Mouse (Mus musculus) limb, embryonic 11.5 days (tissue): ENCODE data around the gene Pard3. TPM values are rescaled to one million over a fixed set of nuclear protein-coding genes. Genes with fewer than 3 reads are reported as not detected.

Experiments used
- ATAC-seq: fragments of 200-750 bp; cut with Nextera tagmentation; 2 replicates; pipeline ENCODE4 v1.8.0; 2017; ENCODE audit warnings: low read depth; ENCODE audit not compliant: insufficient number of reproducible peaks, low FRiP score, low TSS enrichment
- DNase-seq: peaks from one replicate; pipeline ENCODE4 v3.0.0-alpha.2; 2015; ENCODE audit warnings: low spot score
- H3K27ac ChIP-seq: fragments of 300-500 bp; sonication (generic); replicated peaks from 2 replicates; pipeline ENCODE4 v1.5.1; 2014; ENCODE audit warnings: low read depth, mild to moderate bottlenecking, low read length
- H3K27me3 ChIP-seq: fragments of 300-500 bp; sonication (generic); 2 replicates; pipeline ENCODE4 v1.6.1; 2014; ENCODE audit warnings: mild to moderate bottlenecking, low read length, mixed read lengths; ENCODE audit not compliant: control insufficient read depth, insufficient read depth
- H3K36me3 ChIP-seq: fragments of 300-500 bp; sonication (generic); 2 replicates; pipeline ENCODE4 v1.6.1; 2014; ENCODE audit warnings: mild to moderate bottlenecking, low read length, moderate library complexity, mixed read lengths; ENCODE audit not compliant: control insufficient read depth, insufficient read depth
- H3K4me1 ChIP-seq: fragments of 300-500 bp; sonication (generic); 2 replicates; pipeline ENCODE4 v1.6.1; 2014; ENCODE audit warnings: low read length, mixed read lengths; ENCODE audit not compliant: control insufficient read depth, insufficient read depth
- H3K4me2 ChIP-seq: fragments of 300-500 bp; sonication (generic); 2 replicates; pipeline ENCODE4 v1.6.1; 2014; ENCODE audit warnings: low read depth, mild to moderate bottlenecking, moderate library complexity; ENCODE audit not compliant: severe bottlenecking
- H3K4me3 ChIP-seq: fragments of 300-500 bp; sonication (generic); 2 replicates; pipeline ENCODE4 v1.5.1; 2014; ENCODE audit warnings: low read depth, low read length
- H3K9ac ChIP-seq: fragments of 300-500 bp; sonication (generic); 2 replicates; pipeline ENCODE4 v1.6.1; 2014; ENCODE audit warnings: mild to moderate bottlenecking, low read length
- H3K9me3 ChIP-seq: fragments of 300-500 bp; sonication (generic); 2 replicates; pipeline ENCODE4 v1.6.1; 2016; ENCODE audit warnings: low read length; ENCODE audit not compliant: control insufficient read depth
- whole genome bisulfite sequencing: fragments of 180-500 bp; shearing (Covaris S2); extraction: QIAGEN DNeasy Blood & Tissue Kit; methylation state at CpG from one replicate; pipeline ENCODE4 v1.1.7; 2014; 5-methylcytosine and 5-hydroxymethylcytosine counted together
- polyA plus RNA-seq: library from polyadenylated mRNA; unstranded; fragments of >200 nt; fragmentation: Nextera tagmentation; extraction: Ambion mirVana; gene quantifications from 2 replicates; pipeline ENCODE4 v1.2.1, GENCODE M21; 2014

Pard3 gene
- polyA plus RNA-seq, 1 experiment from 2014 or later = 38.8 TPM

DNA sequence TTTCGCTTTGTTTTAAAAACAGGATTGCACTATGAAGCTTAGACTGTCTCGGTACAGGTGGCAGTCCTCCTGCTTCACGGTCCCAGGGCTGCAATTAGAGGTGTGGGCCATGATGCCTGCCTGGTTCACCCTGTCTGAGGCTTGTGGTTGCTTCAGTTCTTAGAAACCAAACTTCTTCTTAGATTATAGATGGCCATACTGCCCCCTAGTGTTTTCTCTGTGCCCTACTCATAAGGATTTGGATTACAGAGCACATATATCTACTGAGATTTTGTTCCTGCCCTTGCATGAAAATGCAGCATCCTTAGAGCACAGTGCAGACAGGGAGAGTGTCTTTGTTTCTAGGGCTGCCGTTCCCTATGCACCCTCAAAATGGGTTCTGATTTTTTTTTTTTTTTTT, 114.9 kb downstream of the Pard3 start:
- 48% methylated on average over 4 of the region's 4 CpGs for WGBS
- H3K27ac ChIP-seq = no peak overlapping the region
- no peaks in the 10 kb centered on the region for H3K36me3 ChIP-seq
- H3K4me1 ChIP-seq = peaks cover 8% of the 10 kb centered on the region
- no peaks in the 10 kb centered on the region for H3K9me3 ChIP-seq
- ATAC-seq (no peak; the same call in 1 of the 2 replicates), DNase-seq (peak; percentile 57)
- no peaks in the 10 kb centered on the region for H3K27me3 ChIP-seq
- no peak overlapping the region for H3K4me2 ChIP-seq
- H3K4me3 ChIP-seq = no peak overlapping the region
- H3K9ac ChIP-seq = no peak overlapping the region

DNA sequence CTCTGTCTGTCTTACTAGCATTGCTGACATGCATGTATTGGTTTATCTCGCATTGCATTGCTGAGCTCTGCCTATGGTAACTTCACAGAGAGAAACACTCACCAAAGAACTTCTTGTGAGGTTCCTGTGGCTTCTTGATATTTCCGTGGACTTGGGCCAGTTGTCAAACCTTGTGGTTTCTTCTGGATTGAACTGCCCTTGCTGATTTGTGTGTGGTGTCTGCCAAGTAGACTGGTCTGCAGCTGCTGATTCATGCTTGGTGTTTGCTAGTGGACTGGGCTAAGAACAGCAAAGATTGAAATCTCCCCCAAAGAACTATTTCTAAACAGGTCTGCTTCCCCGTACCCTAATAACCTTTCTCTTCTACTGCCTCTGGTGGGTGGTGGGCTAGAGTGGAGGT, 117.6 kb downstream of the Pard3 start:
- no peaks in the 10 kb centered on the region for H3K27me3 ChIP-seq

DNA sequence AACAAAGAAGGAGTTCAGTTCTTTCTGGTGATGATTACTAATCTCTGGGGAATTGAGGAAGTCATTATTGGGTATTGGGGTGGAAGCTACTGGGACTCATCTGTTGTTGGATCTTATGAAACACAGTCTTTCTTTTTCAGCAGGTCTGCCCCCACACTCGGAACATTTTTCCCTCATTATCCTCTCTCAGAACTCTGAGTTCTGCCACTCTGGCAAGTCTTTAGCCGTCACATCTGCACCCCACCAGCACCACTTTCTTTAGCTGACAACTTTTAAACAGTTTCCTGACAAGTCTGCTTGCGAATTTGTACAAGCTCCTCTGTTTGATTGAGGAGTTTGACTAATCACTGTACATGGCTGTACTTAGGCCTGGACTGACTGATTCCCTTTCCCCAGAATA, 118.4 kb downstream of the Pard3 start:
- Histone ChIP-seq H3K4me2 (no peak overlapping the region), H3K9me3 (no peaks in the 10 kb centered on the region), H3K4me1 (peaks cover 29% of the 10 kb centered on the region), H3K4me3 (no peak overlapping the region), H3K9ac (no peak overlapping the region), H3K27me3 (no peaks in the 10 kb centered on the region), H3K27ac (no peak overlapping the region), H3K36me3 (no peaks in the 10 kb centered on the region)
- WGBS = 80% methylated on average over 3 of the region's 3 CpGs
- ATAC-seq (no peak), DNase-seq (no peak)

More for the DNA sequence above, 117.6 kb downstream of the Pard3 start:
- H3K4me3 ChIP-seq = no peak overlapping the region
- no peak for ATAC-seq
- no peaks in the 10 kb centered on the region for H3K9me3 ChIP-seq
- H3K4me2 ChIP-seq = no peak overlapping the region
- no peaks in the 10 kb centered on the region for H3K36me3 ChIP-seq
- H3K4me1 ChIP-seq = peaks cover 27% of the 10 kb centered on the region
- no peak overlapping the region for H3K27ac ChIP-seq
- no peak for DNase-seq
- WGBS = 88% methylated on average over 3 of the region's 3 CpGs
- no peak overlapping the region for H3K9ac ChIP-seq

DNA sequence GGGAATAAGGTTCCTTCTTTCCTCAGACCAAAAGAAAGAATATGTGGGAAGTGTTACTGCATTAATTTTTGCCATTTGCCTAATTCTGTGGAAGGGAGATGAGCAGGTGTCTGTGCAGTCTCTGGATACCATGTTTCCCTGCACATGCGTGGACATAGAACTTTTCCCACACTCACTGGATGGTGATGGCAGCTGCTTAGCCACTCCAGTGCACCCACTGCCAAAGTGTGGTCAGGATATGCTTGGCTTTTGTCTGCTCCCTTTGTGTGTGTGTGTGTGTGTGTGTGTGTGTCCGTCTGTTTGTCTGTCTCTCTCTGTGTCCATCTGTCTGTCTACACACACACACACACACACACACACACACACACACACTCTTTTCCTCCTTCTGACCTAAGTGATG, 119.8 kb downstream of the Pard3 start:
- no peaks in the 10 kb centered on the region for H3K9me3 ChIP-seq
- peaks cover 29% of the 10 kb centered on the region for H3K4me1 ChIP-seq
- DNase-seq (no peak), ATAC-seq (no peak)
- H3K27me3 ChIP-seq = no peaks in the 10 kb centered on the region
- H3K36me3 ChIP-seq = no peaks in the 10 kb centered on the region
- WGBS = 80% methylated on average over 2 of the region's 2 CpGs
- no peak overlapping the region for H3K4me3 ChIP-seq
- no peak overlapping the region for H3K4me2 ChIP-seq
- no peak overlapping the region; the same call in 1 of the 2 replicates for H3K27ac ChIP-seq
- H3K9ac ChIP-seq = 0 out of 2 replicates have a peak overlapping the region, but pooled peaks have one; percentile 27

DNA sequence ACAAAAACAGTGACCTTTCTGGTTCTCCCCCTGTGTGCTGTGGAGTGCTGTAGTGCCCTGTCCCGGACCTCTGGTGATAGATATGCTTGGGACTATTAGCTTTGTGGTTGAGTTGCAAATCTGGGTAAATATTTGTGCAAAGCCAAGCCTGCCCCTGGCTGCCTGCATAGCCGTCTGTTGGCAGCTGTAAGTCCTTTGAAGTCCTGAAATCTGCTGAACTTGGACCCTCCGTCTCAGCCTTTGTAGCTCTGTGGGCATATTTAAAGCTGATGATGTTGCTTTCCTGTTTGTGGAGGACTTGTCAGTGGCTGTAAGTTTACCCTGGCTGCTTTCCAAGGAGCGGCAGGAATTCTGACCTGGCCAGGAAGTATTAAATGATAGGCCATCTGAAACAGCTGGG, 120.3 kb downstream of the Pard3 start:
- H3K9ac ChIP-seq = 0 out of 2 replicates have a peak overlapping the region, but pooled peaks have one; percentile 27

DNA sequence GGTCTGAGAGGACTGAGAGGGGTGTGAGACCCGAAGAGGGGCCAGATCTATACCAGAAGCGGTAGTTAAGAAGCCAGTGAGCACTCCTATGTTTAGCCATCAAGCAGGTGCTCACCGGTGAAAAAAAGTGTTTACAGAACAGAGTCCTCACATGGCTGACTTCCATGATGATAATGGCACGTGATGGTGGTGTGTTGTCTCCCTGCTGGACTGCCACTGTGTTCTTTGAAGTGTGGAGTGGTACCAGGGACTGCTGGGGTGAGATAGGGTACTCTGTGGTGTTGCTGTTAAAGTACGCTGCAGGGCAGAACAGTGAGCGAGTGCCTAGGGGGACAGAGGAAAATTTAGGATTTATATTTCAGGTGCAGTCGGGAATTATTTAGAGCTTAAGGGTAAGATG, 122.2 kb downstream of the Pard3 start:
- no peak for ATAC-seq
- Histone ChIP-seq H3K36me3 (no peaks in the 10 kb centered on the region), H3K9ac (no peak overlapping the region), H3K4me3 (no peak overlapping the region), H3K9me3 (no peaks in the 10 kb centered on the region), H3K4me1 (peaks cover 29% of the 10 kb centered on the region), H3K4me2 (no peak overlapping the region; the same call in 1 of the 2 replicates), H3K27ac (no peak overlapping the region), H3K27me3 (no peaks in the 10 kb centered on the region)
- no peak for DNase-seq
- WGBS = 51% methylated on average over 7 of the region's 7 CpGs

More for the DNA sequence above, 120.3 kb downstream of the Pard3 start:
- Histone ChIP-seq H3K27ac (no peak overlapping the region; the same call in 1 of the 2 replicates), H3K27me3 (no peaks in the 10 kb centered on the region), H3K4me3 (no peak overlapping the region), H3K9me3 (no peaks in the 10 kb centered on the region), H3K36me3 (no peaks in the 10 kb centered on the region), H3K4me2 (no peak overlapping the region), H3K4me1 (peaks cover 29% of the 10 kb centered on the region)
- 19% methylated on average over 4 of the region's 4 CpGs for WGBS
- DNase-seq = no peak
- no peak for ATAC-seq

DNA sequence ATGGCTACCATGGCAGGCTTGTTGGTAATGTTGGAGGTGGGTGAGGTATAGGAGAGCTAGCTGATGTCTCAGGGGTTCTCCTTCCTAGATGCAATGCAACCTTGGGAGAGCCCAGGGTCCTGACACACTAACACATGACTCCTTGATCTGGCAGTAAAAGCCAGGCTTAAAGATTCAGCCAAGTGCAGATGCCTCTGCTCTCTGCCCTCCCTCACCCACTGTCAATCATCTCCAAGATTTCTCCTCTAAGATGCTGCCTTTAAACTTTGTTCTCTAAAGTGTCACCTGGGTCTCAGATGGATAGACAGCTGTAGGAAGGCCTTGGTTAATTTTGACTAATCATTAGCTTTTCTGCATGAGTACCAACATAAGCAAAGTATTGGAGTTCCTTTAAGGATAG, 125.0 kb downstream of the Pard3 start:
- DNase-seq (no peak), ATAC-seq (no peak)
- no peak overlapping the region for H3K9ac ChIP-seq
- no peaks in the 10 kb centered on the region for H3K36me3 ChIP-seq
- H3K27ac ChIP-seq = no peak overlapping the region
- no peak overlapping the region for H3K4me2 ChIP-seq
- H3K4me3 ChIP-seq = no peak overlapping the region
- no peaks in the 10 kb centered on the region for H3K9me3 ChIP-seq
- no peaks in the 10 kb centered on the region for H3K27me3 ChIP-seq
- peaks cover 30% of the 10 kb centered on the region for H3K4me1 ChIP-seq

DNA sequence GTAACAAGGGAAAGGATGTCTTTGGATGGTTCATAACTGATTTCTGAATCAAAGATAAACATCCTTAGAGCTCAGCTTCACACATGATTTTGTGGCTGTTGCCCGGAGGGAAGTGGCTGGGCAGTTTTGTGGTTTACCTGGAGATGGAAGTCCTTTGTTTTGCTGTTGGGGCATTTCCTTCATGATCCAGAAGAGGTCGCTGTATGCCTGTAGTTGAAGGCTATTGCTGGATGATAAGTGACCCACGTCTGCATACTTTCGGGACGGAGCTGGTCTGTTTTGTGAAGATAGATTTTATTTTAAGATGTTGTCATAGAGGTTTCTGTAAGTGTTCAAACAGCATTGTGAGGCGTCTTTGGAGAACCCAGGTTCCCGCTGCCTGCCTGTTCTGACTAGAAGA, 126.7 kb downstream of the Pard3 start:
- DNase-seq = peak; percentile 78
- Histone ChIP-seq H3K27ac (no peak overlapping the region), H3K9me3 (no peaks in the 10 kb centered on the region), H3K4me3 (no peak overlapping the region), H3K36me3 (no peaks in the 10 kb centered on the region), H3K4me1 (peaks cover 24% of the 10 kb centered on the region), H3K27me3 (no peaks in the 10 kb centered on the region), H3K9ac (no peak overlapping the region), H3K4me2 (no peak overlapping the region)
- no peak for ATAC-seq
- WGBS = 54% methylated on average over 7 of the region's 7 CpGs

DNA sequence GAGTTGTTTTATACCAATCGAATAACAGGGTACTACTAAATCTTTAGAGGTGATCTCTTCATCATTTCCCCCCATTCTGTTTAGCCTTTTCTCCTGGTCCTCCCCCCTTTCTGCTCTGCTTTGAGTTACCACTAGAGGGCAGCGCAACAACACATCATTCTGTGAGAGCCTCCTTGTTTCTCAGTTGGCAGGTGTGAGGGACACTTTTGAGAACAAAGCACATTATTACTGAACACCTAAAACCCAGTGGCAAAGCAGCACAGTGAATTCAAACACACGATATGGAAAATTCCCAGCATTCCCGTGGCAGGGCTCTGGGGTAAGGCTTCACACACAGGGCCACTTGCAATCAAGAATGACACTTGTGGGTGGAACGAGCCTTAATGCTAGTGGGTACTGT, 127.7 kb downstream of the Pard3 start:
- H3K27me3 ChIP-seq = no peaks in the 10 kb centered on the region
- H3K27ac ChIP-seq = no peak overlapping the region
- no peak overlapping the region for H3K4me2 ChIP-seq
- no peaks in the 10 kb centered on the region for H3K36me3 ChIP-seq
- peaks cover 28% of the 10 kb centered on the region for H3K4me1 ChIP-seq
- ATAC-seq = no peak
- H3K4me3 ChIP-seq = no peak overlapping the region
- 45% methylated on average over 5 of the region's 5 CpGs for WGBS
- peak; percentile 76 for DNase-seq
- no peak overlapping the region for H3K9ac ChIP-seq
- H3K9me3 ChIP-seq = no peaks in the 10 kb centered on the region
